Mouse (Mus musculus) c-Kit-positive CD71-negative TER-119-negative erythroid progenitor cells, embryonic 14.5 days (primary cell): ENCODE data around the gene Gm31571.
"Not testable (repeated sequence)": the region's sequence is repeated elsewhere in the genome, so short reads cannot be mapped to it uniquely, and the experiment has no call there.

Experiments used
- DNase-seq: peaks from one replicate; pipeline ENCODE4 v3.0.0-alpha.2; 2013; ENCODE audit warnings: low read depth

The Gm31571 gene

GRCm38 (mm10) chrY:22051253-22051652 is at the start of gene Gm31571:
Gene Gm31571, minus strand, starts transcription at chrY:22051353.
- DNase-seq: not testable (repeated sequence)
